Mouse (Mus musculus): ENCODE measurements around the gene Fam98c. TPM values are rescaled to one million over a fixed set of nuclear protein-coding genes. Genes with fewer than 3 reads are reported as not detected.

Fam98c gene
- polyA plus RNA-seq, 1 experiment from 2014 or later = 21.3 TPM

- peaks cover 9% of the 10 kb centered on the region for H3K4me1 ChIP-seq
- no peak overlapping the region for H3K4me2 ChIP-seq (replicated peaks)
Observed at GRCm38 (mm10) chr7:29123531-29124358, 32.3 kb downstream of the Fam98c start.

GRCm38 (mm10) chr7:29122821-29123220 is 33.2 kb downstream of the Fam98c start:
- no peak overlapping the region for H3K4me3 ChIP-seq
- no peaks in the 10 kb centered on the region for H3K36me3 ChIP-seq
- no peaks in the 10 kb centered on the region for H3K9me3 ChIP-seq
- no peak overlapping the region for H3K9ac ChIP-seq (replicated peaks)
- H3K27ac ChIP-seq (replicated peaks) = no peak overlapping the region
- peaks cover 9% of the 10 kb centered on the region for H3K4me1 ChIP-seq
- ATAC-seq (replicated peaks) = no peak
- H3K4me2 ChIP-seq (replicated peaks) = no peak overlapping the region
- 90% methylated on average over 9 of the region's 9 CpGs for WGBS
- no peaks in the 10 kb centered on the region for H3K27me3 ChIP-seq

More at GRCm38 (mm10) chr7:29123531-29124358, 32.3 kb downstream of the Fam98c start:
- 54% methylated on average over 5 of the region's 5 CpGs for WGBS
- Histone ChIP-seq H3K4me3 (no peak overlapping the region), H3K27ac (replicated peaks) (no peak overlapping the region), H3K9ac (replicated peaks) (no peak overlapping the region), H3K36me3 (no peaks in the 10 kb centered on the region), H3K9me3 (no peaks in the 10 kb centered on the region), H3K27me3 (no peaks in the 10 kb centered on the region)
- no peak for ATAC-seq (replicated peaks)

DNA sequence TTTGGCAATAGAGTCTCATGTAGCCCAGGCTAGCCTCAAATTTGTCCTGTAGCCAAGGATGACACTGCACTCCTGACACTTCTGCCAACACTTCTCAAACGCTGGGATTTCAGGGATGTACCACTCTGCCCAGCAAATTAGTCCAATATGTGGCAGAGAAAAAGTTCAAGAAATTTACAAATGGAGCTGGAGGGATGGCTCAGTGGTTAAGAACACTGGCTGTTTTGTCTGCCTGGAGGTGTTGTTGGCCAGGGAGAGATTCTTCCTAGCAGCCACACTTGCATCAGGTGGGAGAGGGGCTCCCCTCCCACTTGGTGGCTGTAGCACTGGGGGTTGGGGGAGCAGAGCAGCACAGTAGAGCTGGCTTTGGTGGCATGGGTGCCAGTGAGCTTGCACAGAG is 36.5 kb downstream of the Fam98c start:
- no peak for ATAC-seq (replicated peaks)
- peaks cover 3% of the 10 kb centered on the region for H3K4me1 ChIP-seq

DNA sequence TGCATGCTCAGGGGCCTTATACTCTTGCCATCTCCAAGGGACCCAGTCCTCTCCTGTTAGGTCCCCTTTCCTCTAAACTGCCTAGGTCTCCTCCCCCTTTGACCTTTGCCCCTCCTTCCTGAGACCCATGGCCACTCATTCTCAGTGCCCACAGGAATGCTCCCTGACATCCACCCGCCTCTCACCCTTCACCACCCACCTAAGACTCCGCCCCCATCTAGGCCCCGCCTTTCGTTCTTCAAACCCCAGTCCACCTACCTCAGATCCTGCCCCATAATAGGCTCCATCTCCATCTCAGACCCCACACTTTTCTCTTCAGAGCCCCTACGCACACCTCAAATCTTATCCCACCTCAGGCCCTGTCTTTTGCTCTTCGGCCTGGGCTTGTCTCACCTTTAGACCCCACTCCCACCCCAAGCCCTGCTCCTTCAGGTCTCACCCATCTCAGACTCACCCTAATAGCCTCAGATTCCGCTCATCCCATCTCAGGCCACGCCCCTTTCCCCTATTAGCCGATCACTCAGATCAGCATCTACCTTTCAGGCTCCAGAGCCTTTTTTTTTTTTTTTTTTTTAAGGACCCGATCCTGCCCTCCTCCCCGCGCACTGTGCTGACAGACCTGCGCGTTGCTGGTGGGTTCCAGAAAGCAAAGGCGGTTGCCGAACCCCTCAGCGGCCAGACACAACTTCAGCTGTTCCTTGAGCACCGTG is 37.7 kb downstream of the Fam98c start:
- Histone ChIP-seq H3K9ac (replicated peaks) (no peak overlapping the region), H3K27me3 (no peaks in the 10 kb centered on the region), H3K9me3 (no peaks in the 10 kb centered on the region), H3K27ac (replicated peaks) (no peak overlapping the region), H3K4me2 (replicated peaks) (no peak overlapping the region), H3K4me3 (no peak overlapping the region), H3K4me1 (no peaks in the 10 kb centered on the region), H3K36me3 (no peaks in the 10 kb centered on the region)
- 12% methylated on average over 18 of the region's 18 CpGs for WGBS
- no peak for ATAC-seq (replicated peaks)

More for the DNA sequence above, 36.5 kb downstream of the Fam98c start:
- no peak overlapping the region for H3K9ac ChIP-seq (replicated peaks)
- no peaks in the 10 kb centered on the region for H3K27me3 ChIP-seq
- 93% methylated on average over 1 of the region's 1 CpGs for WGBS
- H3K4me3 ChIP-seq = no peak overlapping the region
- H3K36me3 ChIP-seq = no peaks in the 10 kb centered on the region
- H3K4me2 ChIP-seq (replicated peaks) = no peak overlapping the region
- no peaks in the 10 kb centered on the region for H3K9me3 ChIP-seq
- H3K27ac ChIP-seq (replicated peaks) = no peak overlapping the region

DNA sequence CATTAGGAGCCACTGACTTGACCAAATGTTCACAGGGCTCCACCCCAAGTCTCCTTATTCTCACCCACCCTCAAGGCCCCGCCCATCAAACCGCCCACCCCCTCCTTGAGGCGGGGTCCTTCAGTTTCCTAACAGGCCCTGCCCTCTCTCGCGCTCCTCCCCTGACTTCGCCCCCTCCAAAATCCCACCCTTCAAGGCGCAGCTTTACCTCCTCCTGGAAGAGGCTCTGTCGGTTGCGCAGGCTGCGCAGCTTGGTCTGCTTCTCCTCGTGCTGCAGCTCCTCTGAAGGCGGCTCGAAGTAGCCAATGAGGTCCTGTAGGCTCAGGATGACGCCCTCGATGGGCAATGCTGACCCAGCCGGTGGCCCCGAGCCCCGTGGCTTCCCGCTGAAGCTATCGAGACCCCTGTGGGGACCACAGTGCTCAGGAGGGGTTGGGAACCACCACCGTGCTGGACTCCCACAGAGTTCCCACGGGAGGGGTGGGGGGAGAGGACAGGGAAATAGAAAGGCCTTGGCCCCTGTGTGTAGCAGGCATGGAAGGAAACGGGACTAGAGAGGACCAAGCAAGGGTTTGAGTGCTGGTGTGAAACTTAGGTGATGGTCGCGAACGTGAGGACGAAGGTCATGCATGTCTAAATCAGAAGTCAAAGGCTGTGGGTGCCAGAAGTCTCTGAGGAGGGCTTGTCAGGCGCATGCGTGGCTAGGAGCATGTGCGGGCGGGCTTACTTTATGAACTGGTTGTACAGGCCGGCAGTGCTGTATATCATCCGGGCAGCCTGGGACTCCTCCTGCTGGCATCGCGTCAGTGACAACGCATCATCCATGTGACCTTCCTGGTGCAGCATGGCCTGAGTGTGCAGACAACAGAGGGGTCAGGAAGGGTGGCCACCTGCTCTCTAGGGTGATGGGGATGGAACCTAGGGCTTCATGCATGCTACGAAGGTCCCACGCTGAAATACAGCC is 46.8 kb downstream of the Fam98c start:
- ATAC-seq (replicated peaks) = no peak
- peaks cover 5% of the 10 kb centered on the region; the same call in 1 of the 2 replicates for H3K4me1 ChIP-seq
- H3K4me3 ChIP-seq = peak overlapping the region; percentile 17
- H3K4me2 ChIP-seq (replicated peaks) = peak overlapping the region; percentile 31
- WGBS = 30% methylated on average over 38 of the region's 38 CpGs
- H3K27ac ChIP-seq (replicated peaks) = no peak overlapping the region
- H3K9ac ChIP-seq (replicated peaks) = peak overlapping the region; percentile 33; the same call in 1 of the 2 replicates
- H3K36me3 ChIP-seq = no peaks in the 10 kb centered on the region
- no peaks in the 10 kb centered on the region for H3K9me3 ChIP-seq
- H3K27me3 ChIP-seq = no peaks in the 10 kb centered on the region

Other genes with a start within 250 kb of the Fam98c start
- gene Actn4, start 193.9 kb downstream of the Fam98c start, polyA plus RNA-seq (2015; fragmentation: Nextera tagmentation; extraction: Ambion mirVana) = 134 TPM in 2 replicates
- gene Eif3k, start 174.4 kb downstream of the Fam98c start, polyA plus RNA-seq (2015; fragmentation: Nextera tagmentation; extraction: Ambion mirVana) = 303 and 307 TPM in 2 replicates
- 5.5 and 7.7 TPM in 2 replicates for gene Map4k1, start 174.2 kb downstream of the Fam98c start, polyA plus RNA-seq (2015; fragmentation: Nextera tagmentation; extraction: Ambion mirVana)
- gene Ryr1, start 31.1 kb downstream of the Fam98c start, polyA plus RNA-seq (2015; fragmentation: Nextera tagmentation; extraction: Ambion mirVana) = 13.3 and 15.6 TPM in 2 replicates
- gene Rasgrp4, start 21.4 kb downstream of the Fam98c start, polyA plus RNA-seq (2015; fragmentation: Nextera tagmentation; extraction: Ambion mirVana) = 0.57 and 0.69 TPM in 2 replicates
- gene Ggn, start 14.0 kb upstream of the Fam98c start, polyA plus RNA-seq (2015; fragmentation: Nextera tagmentation; extraction: Ambion mirVana) = 0.18 TPM in 2 replicates
- gene Spred3, start 14.2 kb upstream of the Fam98c start, polyA plus RNA-seq (2015; fragmentation: Nextera tagmentation; extraction: Ambion mirVana) = 6.4 TPM in 2 replicates
- 269 and 274 TPM in 2 replicates for gene Psmd8, start 24.5 kb upstream of the Fam98c start, polyA plus RNA-seq (2015; fragmentation: Nextera tagmentation; extraction: Ambion mirVana)
- gene Catsperg1, start 57.8 kb upstream of the Fam98c start, polyA plus RNA-seq (2015; fragmentation: Nextera tagmentation; extraction: Ambion mirVana) = 1.8 and 2.1 TPM in 2 replicates
- gene Kcnk6, start 76.3 kb upstream of the Fam98c start, polyA plus RNA-seq (2015; fragmentation: Nextera tagmentation; extraction: Ambion mirVana) = 0.28 and 0.83 TPM in 2 replicates
- 76.2 and 78.7 TPM in 2 replicates for gene Yif1b, start 82.1 kb upstream of the Fam98c start, polyA plus RNA-seq (2015; fragmentation: Nextera tagmentation; extraction: Ambion mirVana)
- gene 2200002D01Rik, start 92.2 kb upstream of the Fam98c start, polyA plus RNA-seq (2015; fragmentation: Nextera tagmentation; extraction: Ambion mirVana) = 0.95 TPM in 1 of 2 replicates, not detected in the other
- 43.8 and 48.8 TPM in 2 replicates for gene Spint2, start 125.7 kb upstream of the Fam98c start, polyA plus RNA-seq (2015; fragmentation: Nextera tagmentation; extraction: Ambion mirVana)
- 6.5 and 8.7 TPM in 2 replicates for gene Ppp1r14a, start 133.1 kb upstream of the Fam98c start, polyA plus RNA-seq (2015; fragmentation: Nextera tagmentation; extraction: Ambion mirVana)
- gene Dpf1, start 147.7 kb upstream of the Fam98c start, polyA plus RNA-seq (2015; fragmentation: Nextera tagmentation; extraction: Ambion mirVana) = 240 and 243 TPM in 2 replicates